Mouse (Mus musculus) ovary, postnatal 14 days (tissue): Measurements from ENCODE around the gene Gm45208.
"Not testable (repeated sequence)": the region's sequence is repeated elsewhere in the genome, so short reads cannot be mapped to it uniquely, and the experiment has no call there.

Experiments
- DNase-seq: peaks from one replicate; pipeline ENCODE4 v3.0.0; 2022; ENCODE audit warnings: low spot score

The Gm45208 gene

DNA sequence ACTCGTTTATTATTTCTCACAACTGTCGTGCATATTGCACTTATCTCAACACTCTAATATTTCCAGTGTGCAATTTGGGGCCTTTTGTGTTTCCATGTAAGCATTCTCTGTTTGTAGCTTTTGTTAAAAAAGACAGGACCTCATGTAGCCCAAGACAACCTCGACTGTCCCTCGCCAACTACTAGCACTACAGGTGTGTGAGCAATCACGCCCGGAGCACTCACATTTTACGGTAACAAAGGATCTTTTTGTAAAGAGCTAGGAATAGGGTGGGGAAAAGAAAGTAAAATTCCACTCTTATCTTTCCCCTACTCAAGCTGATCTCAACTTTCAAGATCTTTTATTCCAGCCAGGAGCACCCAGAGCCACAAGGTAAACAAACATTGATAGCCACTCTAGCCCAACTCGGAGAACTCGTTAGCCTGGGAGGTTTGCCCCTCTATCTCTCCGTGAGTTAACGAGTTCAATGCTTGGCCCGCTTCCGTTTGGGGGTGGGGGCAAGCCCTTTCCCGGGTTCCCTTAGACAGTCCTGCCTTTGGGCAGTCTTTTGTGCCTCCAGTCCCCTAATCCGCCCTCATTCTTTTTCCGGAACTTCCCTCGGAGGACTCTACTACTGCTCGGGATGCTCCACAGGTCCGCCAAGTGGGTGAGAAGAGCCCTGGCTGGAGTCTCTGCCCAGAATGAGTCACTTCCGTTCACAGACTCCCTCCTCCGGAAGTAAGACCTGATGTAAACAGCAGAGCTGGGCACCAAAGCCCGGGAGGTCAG is at the start of gene Gm45208:
Gene Gm45208, plus strand, starts transcription at position 732 of the 768 bp plus-strand sequence.
- peak; percentile 46 for DNase-seq

DNA sequence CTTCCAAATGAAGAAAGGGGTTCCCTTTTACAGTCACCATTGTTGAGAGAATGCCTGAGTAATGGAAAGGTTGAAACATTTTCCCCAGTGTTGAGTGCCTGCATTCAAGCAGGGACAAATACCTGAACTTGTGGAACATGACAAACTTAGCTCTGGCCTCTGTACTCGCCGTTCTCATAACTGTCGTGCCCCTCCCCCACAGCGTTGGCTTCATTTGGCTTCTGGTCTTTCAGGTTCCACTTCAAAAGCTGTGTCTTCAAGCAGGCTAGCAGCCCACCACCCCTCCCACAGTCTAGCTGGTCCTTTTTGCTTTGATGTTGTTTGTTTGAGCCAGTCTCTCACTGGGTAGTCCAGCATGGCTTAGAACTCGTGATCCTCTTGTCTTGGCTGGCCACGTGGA is 49.3 kb upstream of the Gm45208 start:
- DNase-seq: no peak

DNA sequence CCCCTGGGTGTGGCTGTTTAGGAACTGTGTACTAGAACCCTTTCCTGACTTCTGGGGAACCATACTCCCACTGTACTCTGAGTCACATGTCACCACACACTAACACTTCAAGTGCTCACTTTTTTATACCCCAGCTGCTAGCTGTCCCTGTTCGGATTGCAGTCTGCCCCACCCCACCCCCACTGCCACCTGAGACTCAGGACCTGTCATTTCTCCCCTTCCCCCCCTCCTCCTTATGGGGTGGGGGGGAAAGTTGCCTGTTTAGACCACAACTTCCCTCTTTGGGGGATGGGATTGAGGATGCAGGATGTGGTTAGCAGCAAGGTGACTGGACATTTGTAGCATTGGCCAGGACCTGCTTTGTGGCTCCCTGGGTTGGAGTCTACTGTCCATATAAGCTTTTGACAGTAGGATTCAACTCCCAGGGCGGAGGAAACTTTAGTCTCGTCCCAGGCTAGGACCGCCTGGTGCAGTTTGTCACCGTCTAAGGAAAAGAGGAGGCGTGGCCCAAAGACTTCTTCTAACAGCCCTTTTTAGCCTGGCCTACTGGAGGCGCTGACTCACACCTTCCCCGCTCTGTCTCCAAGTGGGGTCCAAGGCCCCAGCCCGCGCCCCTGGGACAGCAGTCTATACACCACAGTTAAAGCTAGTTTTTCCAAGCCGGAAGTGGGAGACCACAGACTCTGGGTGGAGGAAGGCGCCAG is 48.3 kb upstream of the Gm45208 start:
- no peak for DNase-seq

DNA sequence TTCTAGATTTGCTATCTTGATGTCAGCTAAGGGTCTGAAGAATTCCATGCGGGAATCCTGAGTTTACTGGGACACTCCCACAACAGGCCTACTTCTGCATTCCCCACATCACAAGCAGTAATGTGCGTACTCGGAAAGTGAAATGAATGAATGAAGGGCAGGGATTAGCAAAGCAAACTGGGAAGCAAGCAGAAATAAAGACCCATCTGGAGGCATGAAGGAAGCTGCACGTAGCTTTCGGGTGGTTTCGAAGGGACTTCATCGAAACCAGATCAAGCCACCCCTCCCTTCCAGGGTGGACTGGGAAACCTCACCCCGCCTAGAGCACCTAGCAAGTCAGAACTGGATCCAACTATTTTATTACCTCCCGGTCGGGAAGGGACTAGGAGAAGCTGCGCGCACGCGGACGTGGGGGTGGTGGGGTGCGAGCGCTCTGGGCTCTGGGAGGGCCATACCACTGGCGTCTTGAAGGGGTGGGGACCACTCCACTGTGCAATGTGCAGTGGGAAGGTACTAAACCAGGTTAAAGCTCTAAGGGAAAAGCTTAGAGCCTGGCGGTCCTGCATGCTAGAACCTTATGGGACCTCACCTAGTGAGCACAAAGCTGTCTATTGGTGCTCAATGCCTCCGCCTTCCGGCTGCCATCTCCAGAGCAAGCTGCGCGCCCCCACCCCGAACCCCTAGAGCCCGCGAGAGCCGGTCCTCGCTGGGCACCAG is 47.6 kb upstream of the Gm45208 start:
- DNase-seq: no peak

DNA sequence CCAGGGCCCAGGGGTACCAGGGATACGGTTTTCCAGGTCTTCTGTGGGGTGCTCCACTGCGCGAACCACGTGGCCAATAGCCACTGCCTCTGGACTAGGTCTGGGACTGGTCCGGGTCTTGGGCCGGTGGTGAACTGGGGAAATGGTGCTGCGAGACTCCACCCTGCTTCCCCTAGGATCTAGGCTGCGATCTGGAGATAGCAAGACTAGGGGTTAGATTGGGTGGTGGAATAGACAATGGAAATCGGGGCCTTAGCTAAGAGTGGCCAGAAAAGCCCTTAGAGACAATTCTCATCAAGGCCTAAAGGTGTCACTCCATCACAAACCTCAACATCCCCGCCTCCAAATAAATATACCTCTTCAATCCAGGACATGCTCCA is 47.1 kb upstream of the Gm45208 start:
- no peak for DNase-seq

DNA sequence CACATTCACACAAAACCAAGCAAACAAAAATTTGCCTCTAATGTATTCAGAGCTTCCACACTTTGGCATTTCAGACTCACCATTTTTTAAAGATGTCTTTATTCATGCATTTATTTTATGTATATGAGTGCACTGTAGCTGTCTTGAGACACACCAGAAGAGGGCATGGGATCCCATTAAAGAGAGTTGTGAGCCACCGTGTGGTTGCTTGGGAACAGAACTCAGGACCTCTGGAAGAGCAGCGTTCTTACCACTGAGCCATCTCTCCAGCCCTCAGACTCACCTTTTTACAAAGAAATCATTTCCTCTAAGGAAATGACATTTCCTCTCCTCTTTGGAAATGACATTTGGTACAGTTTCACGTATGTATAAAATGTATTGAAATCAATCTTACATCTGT is 43.1 kb upstream of the Gm45208 start:
- no peak for DNase-seq

DNA sequence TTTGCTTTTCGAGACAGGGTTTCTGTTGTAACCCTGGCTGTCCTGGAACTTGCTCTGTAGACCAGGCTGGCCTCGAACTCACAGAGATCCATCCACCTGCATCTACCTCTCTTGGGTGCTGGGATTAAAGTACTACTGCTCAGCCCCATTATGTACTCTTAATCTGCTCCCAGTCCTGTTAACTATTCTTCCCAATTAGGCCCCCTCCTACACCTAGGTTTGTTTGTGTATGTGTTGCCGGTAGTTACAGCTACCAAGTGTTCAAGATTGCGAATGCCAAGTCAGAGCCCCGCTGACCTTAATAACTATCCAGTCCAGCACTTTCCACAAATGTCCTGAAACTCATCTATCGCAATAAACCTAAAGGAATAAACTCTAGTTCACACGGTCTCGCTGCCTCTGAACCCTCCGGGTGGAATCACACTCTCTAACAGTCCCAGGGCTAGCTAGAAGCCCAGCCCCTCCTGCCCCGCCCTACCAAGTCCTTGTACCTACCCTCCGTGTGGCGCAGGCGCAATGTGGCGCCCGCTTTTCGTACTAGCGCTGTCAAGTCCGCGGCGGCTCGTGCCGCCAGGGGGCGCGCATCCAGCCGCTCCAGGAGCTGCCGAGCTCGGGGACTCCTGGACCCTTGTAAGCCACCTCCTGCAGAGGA is 42.5 kb upstream of the Gm45208 start:
- DNase-seq: peak; percentile 83

DNA sequence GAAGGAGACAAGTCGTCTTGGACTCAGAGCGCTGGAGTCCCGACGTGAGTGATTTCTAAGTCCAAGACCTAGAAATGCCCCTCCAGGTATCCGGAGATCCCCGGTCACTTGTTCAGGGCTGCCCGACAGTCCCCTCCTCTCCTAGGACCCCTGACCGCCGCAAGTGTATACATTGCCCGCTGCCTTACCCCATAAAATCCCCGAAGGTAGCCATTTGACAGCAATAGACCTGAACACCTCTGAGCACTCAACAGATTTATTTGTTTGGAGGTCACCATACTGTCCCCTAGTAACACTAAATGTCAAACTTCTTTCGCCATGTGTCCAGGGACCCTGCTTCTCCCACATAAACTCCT is 42.0 kb upstream of the Gm45208 start:
- no peak for DNase-seq

DNA sequence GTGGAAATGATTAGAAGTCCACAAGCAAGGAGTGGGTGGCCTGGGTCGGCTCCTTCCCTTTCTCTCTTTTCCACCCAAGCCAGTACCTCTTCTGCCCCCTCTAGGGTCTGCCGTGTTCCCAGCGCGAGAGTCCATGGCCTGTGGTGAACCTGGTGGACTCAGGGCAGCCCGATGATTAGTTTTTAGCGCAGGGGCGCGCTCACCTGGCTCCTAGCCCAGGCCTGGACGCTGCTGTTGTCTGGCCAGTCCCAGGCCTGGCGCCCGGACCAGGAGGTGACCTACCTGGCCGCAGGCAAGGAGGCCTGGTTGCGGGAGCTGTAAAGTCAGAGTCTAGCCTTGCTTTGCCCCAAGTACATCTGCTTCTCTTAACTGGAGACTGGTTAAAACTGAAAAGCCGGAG is 41.2 kb upstream of the Gm45208 start, which contains the start of gene Magix:
Gene Magix, minus strand, starts transcription at position 388 of the 400 bp plus-strand sequence.
- DNase-seq: no peak

DNA sequence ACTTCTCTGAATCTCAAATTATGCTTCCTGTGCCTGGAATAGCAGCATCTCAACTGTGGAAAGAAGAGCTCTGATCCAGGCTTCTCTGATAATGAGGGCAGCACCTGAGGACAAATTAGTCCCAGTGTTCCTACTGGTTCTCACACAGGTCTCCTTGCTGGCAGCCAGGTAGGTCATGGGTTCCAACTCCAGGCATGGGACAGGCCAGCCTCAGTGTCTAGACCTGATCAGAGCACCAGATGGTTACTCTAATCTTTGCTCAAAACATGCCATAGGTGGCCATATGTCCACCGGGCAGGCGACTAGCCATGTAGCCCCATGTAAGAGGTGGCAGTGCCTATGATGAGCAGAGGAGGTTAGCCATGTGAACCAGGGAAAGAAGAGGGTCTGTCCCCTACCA is 33.7 kb upstream of the Gm45208 start:
- no peak for DNase-seq

DNA sequence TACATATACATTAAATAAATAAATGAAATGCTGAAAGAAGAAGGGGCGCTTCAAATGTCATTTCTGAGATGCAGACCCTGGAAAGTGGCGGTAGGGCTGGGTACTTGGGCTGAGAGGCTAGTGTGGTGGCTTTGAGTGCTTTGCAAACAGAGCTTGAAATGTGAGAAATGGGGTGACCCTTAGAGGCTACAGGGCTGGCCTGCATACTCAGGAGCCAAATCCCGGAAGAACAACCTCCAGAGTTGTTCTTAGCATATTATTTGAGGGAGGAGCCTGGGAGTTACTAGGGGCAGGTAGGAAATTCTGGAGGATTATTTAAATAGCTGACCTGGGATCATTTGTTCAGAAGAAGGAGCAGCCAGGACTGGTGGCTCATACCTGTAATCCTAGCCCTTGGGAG is 31.6 kb upstream of the Gm45208 start:
- DNase-seq: no peak

DNA sequence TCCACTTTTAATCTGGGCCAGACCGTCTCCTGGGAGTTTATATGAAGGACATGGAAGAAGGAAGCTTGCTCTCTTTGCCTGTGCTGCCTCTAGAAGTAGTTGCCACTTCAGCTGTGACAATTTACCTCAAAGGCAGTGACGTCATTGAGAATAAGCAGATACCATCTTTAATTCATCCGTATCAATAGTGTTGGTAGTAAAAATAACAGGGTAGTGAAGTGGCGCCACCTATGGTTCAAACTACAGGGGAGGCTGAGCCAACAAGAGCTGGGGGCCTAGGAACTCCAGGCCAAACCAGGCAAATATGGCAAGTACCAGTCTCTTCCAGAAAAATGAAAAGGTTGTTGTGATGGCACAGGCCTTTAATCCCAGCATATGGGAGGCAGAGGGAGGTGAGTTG is 29.2 kb upstream of the Gm45208 start:
- no peak for DNase-seq

DNA sequence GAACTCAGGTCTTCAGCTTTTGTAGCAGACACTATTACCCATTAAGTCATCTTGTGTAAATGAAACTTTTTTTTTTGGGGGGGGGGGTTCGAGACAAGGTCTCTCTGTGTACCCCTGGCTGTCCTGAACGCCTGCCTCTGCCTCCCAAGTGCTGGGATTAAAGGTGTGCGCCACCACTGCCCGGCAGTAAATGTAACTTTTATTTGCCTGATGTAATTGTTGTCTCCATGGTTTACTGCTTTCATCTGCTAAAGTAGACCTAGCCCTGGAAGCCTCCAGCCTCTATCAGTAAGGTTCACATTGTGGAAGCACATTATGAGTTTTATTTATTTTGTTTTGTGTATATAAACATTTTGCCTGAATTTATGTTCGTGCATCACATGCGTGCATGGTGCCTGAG is 25.5 kb upstream of the Gm45208 start:
- DNase-seq: no peak

DNA sequence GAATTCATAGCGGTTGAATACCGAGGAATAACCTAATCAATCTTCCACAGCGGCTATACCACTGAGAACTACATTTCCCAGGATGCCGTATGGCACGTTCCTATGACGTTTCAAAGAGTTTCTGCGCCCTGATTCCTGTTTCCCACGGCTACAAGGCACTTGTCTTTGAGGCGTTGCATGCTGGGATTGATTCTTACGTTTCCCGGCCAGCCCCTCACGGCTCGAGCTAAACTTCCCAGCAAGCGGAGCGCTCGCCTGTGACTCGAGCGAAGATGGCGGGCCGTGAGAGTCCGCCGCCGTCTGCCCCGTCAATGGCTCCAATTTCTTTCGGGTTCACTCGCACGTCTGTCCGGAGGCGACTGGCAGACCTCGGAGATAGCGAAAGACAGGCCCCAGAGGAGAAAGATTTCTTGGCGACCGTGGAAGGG is 25.1 kb upstream of the Gm45208 start, which contains the start of gene Gpkow:
Gene Gpkow, plus strand, starts transcription at position 178 of the 428 bp plus-strand sequence.
- DNase-seq: peak; percentile 38

DNA sequence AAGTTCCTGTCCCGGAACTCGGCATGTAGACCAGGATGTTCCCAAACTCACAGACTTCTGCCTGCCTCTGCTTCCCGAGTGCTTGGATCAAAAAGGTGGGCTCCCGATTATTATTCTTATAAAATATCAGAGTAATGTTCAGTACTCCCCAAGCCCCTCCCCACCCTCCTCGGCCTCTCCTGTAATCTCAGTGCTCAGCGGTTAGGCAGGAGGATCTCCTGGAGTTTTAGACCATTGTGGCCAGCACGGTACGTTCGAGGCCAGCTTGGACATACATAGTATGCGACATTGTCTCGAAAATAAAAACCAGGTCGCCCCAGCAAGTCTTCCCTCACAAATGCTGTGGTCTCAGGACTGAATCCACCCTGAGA is 8.3 kb upstream of the Gm45208 start:
- not testable (repeated sequence) for DNase-seq

DNA sequence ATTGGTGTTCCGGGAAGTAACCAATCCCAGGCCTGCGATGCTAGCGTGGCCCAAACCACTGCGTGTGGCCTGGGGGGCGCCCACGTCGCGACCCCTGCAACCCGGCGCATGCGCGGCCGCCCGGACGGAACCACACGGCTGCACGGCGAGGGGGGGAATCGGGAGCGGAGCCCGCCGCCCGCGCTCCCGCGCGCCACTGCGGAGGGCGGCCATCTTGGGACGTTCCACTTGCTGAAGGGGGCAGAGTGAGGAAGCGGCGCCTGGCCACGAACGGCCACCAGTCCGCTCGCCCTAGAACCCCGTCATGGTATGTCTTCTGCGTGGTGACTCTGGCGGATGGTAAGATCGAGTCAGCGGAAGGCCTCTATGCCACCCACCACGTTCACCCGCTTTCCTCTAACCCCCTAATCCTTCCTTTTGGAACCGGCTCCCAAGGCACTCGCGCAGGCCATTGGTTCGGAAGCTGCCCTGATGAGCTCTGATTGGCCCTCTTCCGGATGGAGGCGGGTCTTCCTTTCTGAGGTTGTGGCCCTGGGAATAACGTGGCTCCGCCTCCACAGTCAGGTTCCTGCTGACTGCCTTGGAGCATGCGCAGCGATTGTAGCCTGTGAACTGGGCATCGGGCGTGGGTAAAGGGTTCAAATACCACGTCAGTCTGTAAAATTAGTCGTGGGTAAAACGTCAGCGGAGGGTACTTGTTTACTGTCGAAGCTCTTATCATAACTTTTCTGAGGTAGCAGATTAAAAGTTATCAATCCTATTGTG is 7.7 kb upstream of the Gm45208 start, which contains the start of gene Wdr45:
Gene Wdr45, plus strand, starts transcription at position 199 of the 765 bp plus-strand sequence.
- DNase-seq: peak; percentile 73

DNA sequence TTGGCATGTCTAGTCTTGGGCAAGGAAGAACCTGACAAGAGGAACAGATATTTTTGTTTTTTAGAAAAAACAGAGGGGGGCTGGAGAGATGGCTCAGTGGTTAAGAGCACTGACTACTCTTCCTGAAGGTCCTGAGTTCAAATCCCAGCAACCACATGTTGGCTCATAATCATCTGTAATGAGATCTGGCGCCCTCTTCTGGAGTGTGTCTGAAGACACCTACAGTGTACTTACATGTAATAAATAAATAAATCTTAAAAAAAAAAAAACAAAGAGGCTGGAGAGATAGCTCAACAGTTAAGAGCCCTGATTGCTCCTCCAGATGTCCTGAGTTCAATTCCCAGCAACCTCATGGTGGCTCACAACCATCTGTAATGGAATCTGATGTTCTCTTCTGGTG is 6.0 kb upstream of the Gm45208 start:
- DNase-seq: not testable (repeated sequence)

DNA sequence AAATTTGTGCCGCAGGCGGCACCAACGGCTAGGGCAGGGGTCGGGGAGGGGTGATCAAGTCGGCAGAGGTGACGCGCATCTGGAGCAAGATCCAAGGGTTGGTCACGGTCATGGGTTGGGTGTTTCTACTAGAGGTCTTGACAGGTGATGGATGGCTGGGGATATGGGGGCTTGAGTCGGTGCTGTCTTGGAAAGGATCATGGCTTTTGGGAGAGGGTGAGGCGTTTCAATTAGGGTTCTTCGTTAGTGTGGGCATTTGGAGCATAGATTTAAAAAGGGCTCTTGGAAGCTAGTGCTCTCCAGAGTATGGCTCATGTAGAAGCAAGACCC is 202 bp downstream of the Gm45208 start:
- no peak for DNase-seq

DNA sequence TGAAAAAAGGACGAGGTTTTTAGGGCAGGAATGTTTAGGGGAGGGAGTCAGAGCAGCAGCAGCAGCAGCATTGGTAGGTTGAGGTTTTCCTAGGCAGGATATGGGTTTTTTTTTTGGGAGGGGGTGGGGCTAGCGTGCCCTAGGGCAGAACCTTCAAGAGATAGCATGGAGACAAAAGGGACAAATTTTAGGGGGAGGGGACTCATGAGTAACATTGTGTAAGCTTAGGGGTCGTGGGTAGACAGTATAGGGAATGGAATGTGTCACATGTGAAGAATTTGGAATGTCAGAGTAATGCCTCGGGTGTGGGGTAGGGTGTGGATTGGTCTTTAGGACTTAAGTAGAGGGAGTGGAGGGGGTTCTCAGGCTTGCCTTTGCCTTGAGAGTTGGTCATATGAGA is 646 bp downstream of the Gm45208 start:
- DNase-seq: no peak

DNA sequence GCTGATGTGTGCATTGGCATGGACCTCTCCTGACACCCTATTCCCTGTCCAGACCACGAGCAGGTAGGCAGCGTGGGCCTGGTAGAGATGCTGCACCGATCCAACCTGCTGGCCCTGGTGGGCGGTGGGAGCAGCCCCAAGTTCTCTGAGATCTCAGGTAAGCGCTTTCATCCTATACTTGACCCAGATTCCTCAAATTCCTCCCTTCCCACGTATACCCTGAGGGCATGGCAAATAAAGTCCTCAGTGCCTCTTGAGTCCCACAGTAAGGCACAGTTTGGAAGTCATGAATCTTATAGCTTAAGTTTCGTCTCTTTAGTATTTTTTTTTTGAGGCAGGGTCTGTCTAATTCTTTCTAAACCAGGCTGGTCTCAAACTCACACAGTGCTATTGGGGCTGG is 2.1 kb downstream of the Gm45208 start:
- DNase-seq: no peak

DNA sequence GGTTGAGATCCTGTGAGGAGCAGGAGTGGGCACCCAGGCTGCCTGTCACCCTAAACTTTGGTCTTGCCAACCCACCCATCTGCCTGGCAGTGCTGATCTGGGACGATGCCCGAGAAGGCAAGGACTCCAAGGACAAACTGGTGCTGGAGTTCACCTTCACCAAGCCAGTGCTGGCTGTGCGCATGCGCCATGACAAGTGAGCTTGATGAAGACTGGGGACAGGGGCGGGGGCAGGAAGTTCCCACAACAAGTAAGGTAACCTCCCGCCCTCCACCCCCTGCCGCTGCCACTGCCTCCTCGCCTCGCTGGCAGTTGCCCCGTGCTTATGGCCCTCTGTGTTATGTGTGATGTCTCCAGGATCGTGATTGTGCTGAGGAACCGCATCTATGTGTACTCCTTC is 3.8 kb downstream of the Gm45208 start:
- no peak for DNase-seq

DNA sequence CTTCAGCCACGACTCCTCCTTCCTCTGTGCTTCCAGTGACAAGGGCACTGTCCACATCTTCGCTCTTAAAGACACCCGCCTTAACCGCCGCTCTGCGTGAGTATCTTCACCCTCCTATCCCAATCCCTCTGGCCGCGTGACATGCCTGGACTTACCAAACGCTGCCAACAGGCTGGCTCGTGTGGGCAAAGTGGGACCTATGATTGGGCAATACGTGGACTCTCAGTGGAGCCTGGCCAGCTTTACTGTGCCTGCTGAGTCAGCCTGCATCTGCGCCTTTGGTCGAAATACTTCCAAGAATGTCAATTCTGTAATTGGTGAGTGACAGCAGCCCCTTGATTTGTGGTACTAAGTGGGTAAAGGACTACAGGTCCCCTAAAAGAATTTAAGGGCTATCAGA is 5.1 kb downstream of the Gm45208 start:
- DNase-seq: no peak
